Mouse (Mus musculus) embryo, embryonic 9.5 days (tissue): ENCODE measurements around the gene Rgs10.
"Not testable (repeated sequence)": the region's sequence is repeated elsewhere in the genome, so short reads cannot be mapped to it uniquely, and the experiment has no call there.

Source experiments
- DNase-seq: peaks from one replicate; pipeline ENCODE4 v3.0.0-alpha.2; 2017; ENCODE audit errors: extremely low spot score

Gene Rgs10

GRCm38 (mm10) chr7:128344928-128345653, 73.5 kb downstream of the Rgs10 start:
- DNase-seq: peak; percentile 76

GRCm38 (mm10) chr7:128344488-128344887, 74.1 kb downstream of the Rgs10 start:
- no peak for DNase-seq

- not testable (repeated sequence) for DNase-seq
Observed at GRCm38 (mm10) chr7:128342691-128343090, 75.9 kb downstream of the Rgs10 start.

- DNase-seq: not testable (repeated sequence)
Observed at GRCm38 (mm10) chr7:128340321-128340720, 78.2 kb downstream of the Rgs10 start.

- no peak for DNase-seq
Observed at GRCm38 (mm10) chr7:128332896-128333295, 85.7 kb downstream of the Rgs10 start.

GRCm38 (mm10) chr7:128330981-128331380, 87.6 kb downstream of the Rgs10 start:
- no peak for DNase-seq

- no peak for DNase-seq
Observed at GRCm38 (mm10) chr7:128324977-128325376, 93.6 kb downstream of the Rgs10 start.
